Mouse (Mus musculus) retina, embryonic 14.5 days (tissue): ENCODE measurements around the gene Gm7929.
"Not testable (repeated sequence)": the region's sequence is repeated elsewhere in the genome, so short reads cannot be mapped to it uniquely, and the experiment has no call there.

ENCODE experiments used
- DNase-seq: peaks from one replicate; pipeline ENCODE4 v3.0.0-alpha.2; 2015; ENCODE audit warnings: low spot score

Gene Gm7929

DNA sequence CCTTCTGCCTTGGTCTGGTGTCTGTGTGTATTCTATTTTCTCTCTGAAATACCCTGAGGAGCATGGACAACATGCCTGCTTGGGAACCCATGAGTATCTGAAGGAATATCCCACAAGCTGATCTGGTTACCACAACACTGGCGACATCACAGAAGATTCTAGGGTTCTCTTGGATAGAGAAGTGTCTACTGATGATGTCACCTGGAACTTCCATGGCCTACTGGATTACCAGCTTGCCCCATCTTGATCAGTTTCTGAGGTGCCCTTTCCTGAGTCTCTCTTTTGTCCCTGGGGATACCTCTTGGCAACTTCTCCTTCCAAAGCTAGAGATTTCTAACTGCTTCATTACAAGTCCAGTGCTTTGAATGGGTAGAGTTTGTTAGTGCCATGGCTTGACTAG is at the start of gene Gm7929:
Gene Gm7929 (minus strand): TSS at position 101 of the 400 bp plus-strand sequence.
- DNase-seq = not testable (repeated sequence)

DNA sequence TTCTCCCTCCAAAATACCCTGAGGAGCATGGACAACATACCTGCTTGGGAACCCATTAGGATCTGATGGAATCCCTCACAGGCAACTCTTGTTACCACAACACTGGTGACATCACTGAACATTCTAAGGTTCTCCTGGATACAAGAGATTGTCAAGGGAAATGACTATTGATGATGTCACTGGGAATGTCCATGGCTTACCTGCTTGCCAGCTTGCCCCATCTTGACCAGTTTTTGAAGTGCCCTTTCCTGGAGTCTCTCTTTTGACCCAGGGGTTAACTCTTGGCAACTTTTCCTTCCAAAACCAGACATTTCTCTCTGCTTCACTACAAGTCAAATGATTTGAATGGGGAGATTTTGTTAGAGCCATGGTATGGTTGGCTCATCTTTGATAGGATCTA is 21.9 kb upstream of the Gm7929 start, which contains the start of gene Gm47189:
Gene Gm47189 (minus strand): TSS at position 101 of the 400 bp plus-strand sequence.
- not testable (repeated sequence) for DNase-seq

DNA sequence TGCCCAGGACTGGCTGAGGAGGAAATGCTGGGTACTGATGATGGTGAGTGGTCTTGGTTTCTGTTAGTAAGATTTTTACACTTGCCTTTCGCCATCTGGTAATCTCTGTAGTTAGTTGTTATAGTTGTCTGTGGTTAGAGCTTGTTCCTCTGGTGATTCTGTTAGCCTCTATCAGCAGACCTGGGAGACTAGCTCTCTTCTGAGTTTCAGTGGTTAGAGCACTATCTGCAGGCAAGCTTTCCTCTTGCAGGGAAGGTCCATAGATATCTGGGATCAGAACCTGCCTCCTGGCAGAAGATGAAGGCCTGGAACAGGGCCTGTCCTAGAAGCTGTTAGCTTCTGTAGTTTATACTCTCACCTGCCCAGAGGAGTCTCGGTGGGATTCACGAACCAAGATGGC is 5.5 kb upstream of the Gm7929 start:
- not testable (repeated sequence) for DNase-seq

DNA sequence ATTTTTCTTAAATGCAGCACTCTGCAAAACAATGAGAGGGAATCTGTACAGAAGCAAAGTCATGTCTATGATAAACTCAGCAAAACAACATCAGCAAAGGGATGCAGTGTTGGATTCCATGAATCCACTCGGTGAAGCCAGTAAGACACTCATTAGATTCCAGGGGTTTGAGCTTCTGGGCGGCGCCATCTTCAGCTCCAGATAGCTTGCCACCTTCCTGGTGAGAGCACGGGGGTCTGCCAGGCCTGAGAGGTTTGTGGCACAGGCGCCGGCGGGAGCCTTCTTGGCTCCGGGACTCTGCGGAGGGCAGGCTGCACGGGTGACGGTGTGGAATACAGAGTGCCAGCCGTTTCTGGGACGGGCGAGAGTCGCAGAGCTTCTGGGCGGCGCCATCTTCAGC is 27.0 kb downstream of the Gm7929 start:
- DNase-seq = not testable (repeated sequence)

DNA sequence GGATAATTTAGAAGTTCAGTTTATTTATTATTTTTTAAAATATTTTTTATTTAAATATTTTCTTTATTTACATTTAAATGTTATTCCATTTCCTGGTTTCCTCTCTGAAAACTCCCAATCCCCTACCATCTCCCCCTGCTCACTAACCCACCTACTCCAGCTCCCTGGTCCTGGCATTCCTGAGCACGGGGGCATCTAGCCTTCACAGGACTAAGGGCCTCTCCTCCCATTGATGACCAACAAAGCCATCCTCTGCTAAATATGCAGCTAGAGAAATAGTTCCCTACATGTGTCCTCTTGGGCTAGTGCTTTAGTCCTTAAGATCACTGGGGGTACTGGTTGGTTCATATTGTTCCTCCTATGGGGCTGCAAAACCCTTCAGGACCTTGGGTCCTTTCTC is 33.2 kb downstream of the Gm7929 start:
- DNase-seq = not testable (repeated sequence)

GRCm38 (mm10) chr14:41701785-41702184 is 48.6 kb downstream of the Gm7929 start, which contains the start of gene Gm8068:
Gene Gm8068, minus strand, starts transcription at chr14:41701885.
- DNase-seq = not testable (repeated sequence)
